10 mouse cellular contexts compared by ENCODE assay signal in genomic region chr2:4504413-4504812, GRCm38 (mm10).
DNase-seq lines count a peak whose midpoint lies in the region; ATAC-seq lines count a peak whose summit lies in the region.
"Had no signal": no experiment of that assay in that cellular context is flagged by ENCODE, and none has a peak within 500 bp of the region (broad histone marks: within the 10 kb centered on the region; RNA-seq: fewer than 3 reads in every experiment).

No protein-coding gene starts in this region.

- H3K4me3 ChIP-seq in liver, embryonic 12.5 days, result no peak overlapping the region
- H3K4me3 ChIP-seq: intestine, embryonic 15.5 days had no signal

- H3K9me3 ChIP-seq in liver, embryonic 12.5 days (replicated peaks), result no peaks in the 10 kb centered on the region
- H3K9me3 ChIP-seq: intestine, embryonic 15.5 days had no signal

- no peak for ATAC-seq in liver, embryonic 12.5 days
- ATAC-seq: intestine, embryonic 15.5 days had no signal

- peaks cover 6% of the 10 kb centered on the region; the same call in 1 of the 2 replicates for H3K27me3 ChIP-seq in liver, embryonic 12.5 days (replicated peaks)
- H3K27me3 ChIP-seq: intestine, embryonic 15.5 days had no signal

- H3K4me2 ChIP-seq in liver, embryonic 12.5 days, result no peak overlapping the region
- H3K4me2 ChIP-seq: intestine, embryonic 15.5 days had no signal

- no peak overlapping the region for H3K27ac ChIP-seq in liver, embryonic 12.5 days
- H3K27ac ChIP-seq: intestine, embryonic 15.5 days; stomach, postnatal 0 days had no signal

- peak; percentile 33 to 65 for DNase-seq in layer of hippocampus, adult 18-20 months (ENCODE audit: low spot score in 2 of 2)
- no peak for DNase-seq in layer of hippocampus, adult 9-10 months (ENCODE audit: low spot score)
- peak; percentile 79 to 87 for DNase-seq in adrenal gland, adult (ENCODE audit: inconsistent age in 2 of 2, low spot score in 1 of 2)
- peak; percentile 48 for DNase-seq in adrenal gland, postnatal 25 days
- peak; percentile 75 to 76 for DNase-seq in heart, postnatal 10 days
- DNase-seq in kidney, postnatal 14 days, result no peak
- DNase-seq: liver had no signal

- no peaks in the 10 kb centered on the region for H3K36me3 ChIP-seq in liver, embryonic 12.5 days
- H3K36me3 ChIP-seq: intestine, embryonic 15.5 days had no signal

- H3K9ac ChIP-seq in liver, embryonic 12.5 days, result no peak overlapping the region
- H3K9ac ChIP-seq: intestine, embryonic 15.5 days had no signal

- peaks cover 12% of the 10 kb centered on the region; the same call in 1 of the 2 replicates for H3K4me1 ChIP-seq in liver, embryonic 12.5 days

- intact Hi-C loops in heart, postnatal 10 days (cut with DNase I), result loop anchor here (5.0 to 10.0 kb wide), 2 partner anchors 210 to 378 kb away; partner anchors contain the start of genes Bend7 and Sephs1

- 74% methylated on average over 10 of the region's 10 CpGs for WGBS in liver, embryonic 12.5 days (ENCODE audit: insufficient replicate concordance)

Comparison
In these comparisons a context has a peak if more than half of its experiments do, and no peak if none do; other contexts are left out.
1. DNase-seq: peak in layer of hippocampus, adult 18-20 months (2 of 2), adrenal gland, adult (2 of 2), adrenal gland, postnatal 25 days (single experiment) and heart, postnatal 10 days (2 of 2); none in layer of hippocampus, adult 9-10 months (single experiment) and kidney, postnatal 14 days (single experiment).